Mouse (Mus musculus) splenic B cell, adult 2 months (primary cell): ENCODE results near the gene Nedd9.

Experiments used
- DNase-seq: peaks from one replicate; pipeline ENCODE4 v3.0.0-alpha.2; 2011; ENCODE audit warnings: low read depth, low spot score
- H3K27me3 ChIP-seq: 2 replicates; pipeline ENCODE4 v1.6.1; 2012; ENCODE audit warnings: mild to moderate bottlenecking, low read length, moderate library complexity, mixed read lengths; ENCODE audit not compliant: control insufficient read depth, poor library complexity, insufficient read depth, severe bottlenecking
- H3K36me3 ChIP-seq: 2 replicates; pipeline ENCODE4 v1.6.1; 2012; ENCODE audit warnings: mild to moderate bottlenecking, low read length, moderate library complexity, mixed read lengths; ENCODE audit not compliant: control insufficient read depth, poor library complexity, insufficient read depth, severe bottlenecking

The Nedd9 gene

DNA sequence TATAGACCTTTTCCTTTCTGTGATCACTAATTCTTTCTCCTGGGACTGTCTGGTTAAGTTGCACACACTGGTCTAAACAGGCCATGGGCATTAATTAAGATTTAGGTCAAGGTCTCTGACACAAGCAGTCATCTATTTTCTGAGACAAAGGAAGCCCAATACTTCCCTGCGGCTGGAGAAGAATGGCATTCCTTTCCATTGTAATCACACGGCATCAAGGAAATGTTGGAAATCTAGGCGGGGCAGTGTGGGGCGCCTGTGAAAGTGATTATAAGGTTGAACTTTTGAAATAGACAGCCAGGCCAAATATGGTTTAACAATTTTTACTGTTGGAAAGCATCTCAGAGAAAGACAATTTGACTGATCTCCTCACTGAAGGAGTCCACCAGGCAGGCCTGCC, 10.9 kb downstream of the Nedd9 start:
- DNase-seq = no peak

DNA sequence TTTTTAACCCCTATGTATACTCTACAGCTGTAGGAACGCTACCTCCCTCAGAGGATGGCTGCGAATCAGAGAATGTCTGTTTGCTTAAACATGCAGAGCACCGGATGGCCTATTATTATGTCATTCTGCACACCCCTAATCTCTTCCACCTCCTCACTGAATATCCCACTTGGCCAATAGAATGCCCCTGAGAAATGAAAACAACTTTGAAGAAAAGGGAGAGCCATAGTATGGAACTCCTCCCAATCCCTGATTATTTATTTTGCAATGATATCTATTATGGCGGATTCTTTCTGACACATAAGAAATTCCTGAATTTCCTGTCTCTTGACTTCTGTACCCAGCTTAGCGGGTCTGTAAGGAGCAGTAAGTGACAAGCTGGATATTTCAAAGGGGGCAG, 12.8 kb downstream of the Nedd9 start:
- no peak for DNase-seq

More for the DNA sequence above, 10.9 kb downstream of the Nedd9 start:
- Histone ChIP-seq H3K36me3 (peaks cover 17% of the 10 kb centered on the region), H3K27me3 (no peaks in the 10 kb centered on the region)

DNA sequence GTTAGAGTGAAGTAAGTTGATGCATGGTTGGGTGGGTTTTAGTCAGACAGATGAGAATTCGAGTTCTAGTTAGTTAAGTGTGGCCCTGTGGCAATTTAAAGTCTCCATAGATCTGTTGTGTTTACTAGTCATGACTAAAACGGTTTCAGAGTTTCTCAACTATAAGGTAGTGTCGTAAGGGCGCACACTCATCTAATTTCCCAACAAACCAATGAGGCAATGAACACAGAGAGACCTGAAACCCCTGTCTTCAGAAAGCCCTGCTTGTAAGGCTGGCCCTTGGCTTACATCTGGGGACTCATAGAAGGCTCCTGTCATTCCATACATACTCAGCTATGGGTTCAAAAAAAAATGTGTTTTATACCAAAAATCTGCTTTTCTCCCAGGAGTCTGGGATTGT, 13.7 kb downstream of the Nedd9 start:
- peaks cover 15% of the 10 kb centered on the region for H3K36me3 ChIP-seq
- no peak for DNase-seq
- no peaks in the 10 kb centered on the region for H3K27me3 ChIP-seq

More for the DNA sequence above, 12.8 kb downstream of the Nedd9 start:
- Histone ChIP-seq H3K36me3 (peaks cover 15% of the 10 kb centered on the region), H3K27me3 (no peaks in the 10 kb centered on the region)

DNA sequence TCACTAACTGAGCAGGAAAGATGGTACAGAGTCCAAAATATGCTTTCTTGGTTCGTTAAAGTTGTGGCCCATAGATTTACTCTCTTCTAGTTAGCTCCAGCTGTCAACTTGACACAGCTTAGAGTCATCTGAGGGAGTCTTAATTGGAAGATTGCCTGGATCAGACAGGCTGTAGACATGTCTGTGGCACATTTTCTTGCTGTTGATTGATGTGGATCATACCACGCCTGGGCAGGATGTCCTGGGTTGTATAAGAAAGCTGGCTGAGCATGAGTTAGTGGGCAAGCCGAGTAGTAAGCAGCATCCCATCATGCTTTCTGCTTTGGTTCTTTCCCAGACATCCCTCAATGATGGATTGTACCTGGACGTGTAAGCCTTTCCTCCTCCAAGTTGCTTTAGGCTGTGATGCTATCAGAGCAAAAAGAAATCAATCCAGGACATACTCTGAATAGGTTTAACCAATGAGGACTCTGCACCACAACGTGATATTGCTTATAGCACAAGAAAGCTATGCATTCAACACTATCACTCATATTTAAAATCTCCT, 14.2 kb downstream of the Nedd9 start:
- H3K36me3 ChIP-seq = peaks cover 12% of the 10 kb centered on the region
- no peak for DNase-seq

DNA sequence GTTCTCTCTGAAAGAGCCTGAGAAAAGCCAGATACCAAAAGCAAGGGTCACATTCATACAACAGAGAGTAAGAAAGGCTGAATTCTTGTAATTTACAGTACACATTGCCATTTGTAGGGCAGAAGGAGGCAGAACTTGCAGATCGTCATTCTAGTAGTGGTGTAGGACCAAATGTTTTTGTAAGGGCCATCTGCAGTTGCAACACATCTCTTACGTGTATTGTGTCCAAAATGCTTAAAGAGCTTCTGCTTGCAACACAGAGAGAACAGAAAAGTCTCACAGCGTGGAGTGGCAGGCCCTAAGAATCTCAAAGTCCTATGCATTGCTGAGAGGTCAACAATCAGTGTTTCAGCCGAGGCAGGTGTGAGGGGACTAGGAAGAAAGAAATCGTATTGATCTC, 18.9 kb downstream of the Nedd9 start:
- no peak for DNase-seq
- Histone ChIP-seq H3K36me3 (peaks cover 2% of the 10 kb centered on the region), H3K27me3 (no peaks in the 10 kb centered on the region)

More for the DNA sequence above, 14.2 kb downstream of the Nedd9 start:
- no peaks in the 10 kb centered on the region for H3K27me3 ChIP-seq

DNA sequence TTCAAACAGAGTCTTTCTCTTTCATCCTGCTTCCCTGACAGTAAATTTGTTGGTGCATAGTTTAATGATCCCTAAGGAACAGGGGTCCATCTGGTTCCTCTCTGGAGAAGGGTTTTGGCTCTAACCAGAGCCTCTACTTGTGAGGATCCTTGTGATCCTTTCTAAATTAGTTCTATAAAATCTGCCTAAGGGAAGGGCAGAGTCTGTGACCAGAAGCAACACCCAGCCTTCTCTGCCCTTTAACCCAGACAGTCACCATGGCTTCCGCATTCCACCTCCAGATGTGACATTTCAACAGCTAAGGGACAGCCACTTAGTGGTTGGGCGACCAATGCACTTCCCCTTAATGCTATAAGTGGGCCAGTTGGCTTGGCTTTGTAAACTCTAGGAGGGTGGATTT, 20.1 kb downstream of the Nedd9 start:
- H3K36me3 ChIP-seq = peaks cover 2% of the 10 kb centered on the region
- peak; percentile 68 for DNase-seq
- no peaks in the 10 kb centered on the region for H3K27me3 ChIP-seq

DNA sequence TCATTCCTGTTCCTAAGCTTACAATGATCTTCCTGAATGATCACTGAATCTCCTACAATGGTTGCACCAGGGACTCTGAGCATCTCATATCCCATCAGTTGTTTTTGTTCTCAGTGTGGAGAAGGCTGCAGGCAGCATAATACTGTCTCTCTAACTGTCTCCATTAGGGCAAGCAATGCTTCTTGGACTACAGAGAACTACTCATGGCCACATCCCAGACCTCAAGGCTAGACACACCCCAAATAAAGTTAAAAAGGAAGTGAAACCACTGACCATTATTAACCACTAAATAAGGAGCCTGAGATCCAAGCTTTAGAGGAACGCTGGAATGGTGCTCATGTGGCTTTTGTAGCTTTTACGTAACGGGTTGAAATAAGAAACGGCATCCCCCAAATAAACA, 20.5 kb downstream of the Nedd9 start:
- DNase-seq = no peak
- no peaks in the 10 kb centered on the region for H3K27me3 ChIP-seq
- H3K36me3 ChIP-seq = peaks cover 2% of the 10 kb centered on the region

DNA sequence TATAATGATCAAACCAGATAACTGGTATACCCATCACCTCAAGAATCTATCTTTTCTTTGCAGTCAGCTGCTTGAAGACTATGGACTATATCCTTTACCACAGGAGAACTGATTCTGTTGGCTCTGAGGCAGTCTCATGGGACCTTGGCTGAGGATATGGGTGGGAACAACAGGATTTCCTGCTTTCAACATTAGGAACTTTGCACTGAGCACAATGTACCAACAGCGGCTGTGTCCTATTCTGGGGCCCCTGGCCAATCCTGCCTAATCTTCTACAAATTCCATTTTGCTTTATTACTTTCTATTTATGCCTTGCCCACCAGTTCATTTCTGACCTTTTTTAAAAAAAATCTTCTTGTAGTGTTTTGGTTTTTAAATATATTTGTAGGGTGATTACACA, 21.0 kb downstream of the Nedd9 start:
- no peak for DNase-seq
- Histone ChIP-seq H3K27me3 (no peaks in the 10 kb centered on the region), H3K36me3 (peaks cover 2% of the 10 kb centered on the region)

DNA sequence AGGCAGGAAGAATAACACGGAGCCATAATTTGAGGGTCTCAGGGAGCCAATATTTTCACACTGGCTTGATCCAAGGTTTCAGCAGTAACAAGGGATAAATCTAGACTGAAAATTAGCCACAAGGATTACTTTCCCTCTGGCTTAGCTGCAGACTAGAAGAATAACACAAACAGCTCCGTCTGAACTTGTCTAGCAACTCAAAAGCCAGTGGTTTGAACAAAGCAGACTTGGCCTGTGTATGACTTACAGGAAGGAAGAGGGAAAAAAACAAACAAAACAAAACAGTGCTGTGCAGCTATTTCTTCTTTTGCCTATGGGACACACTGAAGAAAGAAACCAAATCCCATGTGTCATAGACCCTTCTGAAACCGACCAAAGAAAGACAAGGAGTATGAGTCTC, 25.7 kb downstream of the Nedd9 start:
- Histone ChIP-seq H3K36me3 (no peaks in the 10 kb centered on the region; the same call in 1 of the 2 replicates), H3K27me3 (no peaks in the 10 kb centered on the region)
- no peak for DNase-seq

DNA sequence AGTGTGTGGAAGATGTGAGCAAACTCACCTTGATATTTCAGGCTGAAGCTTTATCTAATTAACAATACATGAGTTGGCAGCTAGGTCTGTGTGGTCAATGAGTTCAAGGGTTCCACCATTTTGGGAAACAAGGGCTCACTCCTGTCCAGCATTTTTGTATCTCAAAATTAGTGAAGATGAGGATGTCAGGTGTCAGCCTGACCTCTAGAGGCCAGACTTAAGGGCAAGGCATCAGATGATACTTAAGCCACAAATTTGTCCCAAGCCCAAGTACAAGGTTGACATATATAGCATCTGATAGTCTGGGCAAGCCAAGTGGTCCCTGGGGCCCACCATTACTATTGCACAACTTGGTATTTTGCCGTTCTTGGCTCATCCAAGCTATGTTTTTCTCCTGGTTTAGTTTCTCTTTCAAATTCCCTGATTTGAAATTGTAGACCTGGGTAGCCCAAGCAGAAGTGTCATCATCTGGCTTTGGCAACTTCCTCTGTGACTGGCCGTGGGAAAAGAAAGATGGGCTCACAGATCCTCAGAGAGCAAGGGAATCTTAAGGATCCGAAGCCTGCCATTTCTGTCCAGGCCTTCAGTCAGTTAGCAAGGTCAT, 27.4 kb downstream of the Nedd9 start:
- H3K36me3 ChIP-seq = no peaks in the 10 kb centered on the region; the same call in none of the 2 replicates
- no peaks in the 10 kb centered on the region for H3K27me3 ChIP-seq
- DNase-seq = peak; percentile 17

DNA sequence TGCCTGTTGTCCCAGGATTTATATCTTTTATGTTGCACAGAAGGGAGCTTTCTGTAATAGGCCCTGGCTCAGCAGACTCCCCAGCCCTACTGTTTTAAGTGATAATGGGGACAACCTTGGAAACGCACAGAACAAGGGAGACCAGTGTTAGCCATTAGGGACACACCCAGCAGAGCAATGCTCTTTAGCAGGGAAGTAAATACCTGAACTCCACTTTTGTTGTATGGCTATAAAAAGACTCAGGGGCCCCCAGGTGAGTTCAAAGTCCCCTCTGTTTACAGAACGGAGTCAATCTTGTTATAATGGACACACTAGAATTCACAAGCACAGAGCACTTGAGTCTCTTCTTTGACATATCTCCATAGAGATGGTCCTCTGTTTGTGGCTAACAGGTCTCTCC, 28.5 kb downstream of the Nedd9 start:
- Histone ChIP-seq H3K36me3 (peaks cover 3% of the 10 kb centered on the region), H3K27me3 (no peaks in the 10 kb centered on the region)
- no peak for DNase-seq

DNA sequence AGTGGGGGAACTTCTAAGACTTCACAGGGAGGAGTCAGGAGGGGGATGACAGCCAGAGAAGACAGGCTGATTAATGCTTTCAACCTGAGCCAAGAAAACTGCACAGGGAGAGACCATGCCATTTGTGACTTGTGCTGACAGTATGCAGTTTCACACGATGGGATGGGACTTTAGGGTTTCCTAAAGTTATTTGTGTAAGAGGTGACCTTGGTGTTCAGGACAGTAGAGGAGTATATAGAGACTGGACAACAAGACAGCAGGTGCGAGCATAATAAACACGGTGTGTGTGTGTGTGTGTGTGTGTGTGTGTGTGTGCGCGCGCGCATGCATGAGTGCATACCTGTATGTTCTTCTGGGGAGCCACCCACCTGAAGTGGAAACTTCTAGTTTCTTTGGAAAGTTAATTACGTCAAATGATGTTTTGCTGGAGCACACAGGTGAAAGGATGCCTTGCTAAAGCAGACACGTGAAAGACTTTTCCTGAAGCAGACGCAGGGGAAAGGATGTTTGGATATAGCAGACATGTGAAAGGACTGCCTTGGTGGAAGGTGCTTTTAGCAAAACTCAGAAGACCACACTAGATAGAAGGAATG, 29.3 kb downstream of the Nedd9 start:
- DNase-seq = no peak
- Histone ChIP-seq H3K36me3 (peaks cover 3% of the 10 kb centered on the region), H3K27me3 (no peaks in the 10 kb centered on the region)

DNA sequence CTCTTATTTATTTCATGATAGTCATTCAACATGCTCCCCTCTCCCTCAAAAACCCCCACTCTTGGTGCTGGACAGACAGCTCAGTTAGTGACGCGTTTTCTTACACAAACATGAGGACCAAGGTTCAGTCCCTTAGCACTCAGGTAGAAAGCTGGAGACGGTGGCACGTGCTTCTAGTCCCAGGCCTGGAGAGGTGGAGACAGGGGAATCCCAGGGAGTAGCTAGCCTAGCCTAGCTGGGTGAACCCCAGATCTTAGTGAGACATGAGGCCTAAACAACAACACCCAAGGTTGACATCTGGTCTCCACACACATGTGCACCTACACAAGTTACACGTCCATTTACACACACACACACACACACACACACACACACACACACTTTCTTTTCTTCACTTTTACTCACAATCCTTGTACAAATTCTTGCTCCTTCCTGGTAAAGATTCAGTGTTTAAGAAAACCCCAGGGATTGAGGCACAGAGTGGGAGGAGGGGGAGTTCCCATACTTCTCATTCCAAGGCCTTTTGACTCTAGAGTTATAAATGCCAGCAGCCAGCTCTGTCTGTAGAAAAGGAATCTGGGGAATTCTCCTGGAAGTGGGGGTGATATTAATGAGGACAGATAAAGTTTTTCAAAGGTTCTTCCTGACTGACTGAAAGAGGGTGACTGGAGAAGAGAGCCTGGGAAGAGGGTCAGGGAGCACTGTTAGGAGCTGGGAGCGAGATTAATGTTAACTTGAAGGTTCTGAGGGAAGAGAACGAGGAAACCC, 29.9 kb downstream of the Nedd9 start:
- Histone ChIP-seq H3K27me3 (no peaks in the 10 kb centered on the region), H3K36me3 (peaks cover 3% of the 10 kb centered on the region)
- DNase-seq = no peak

DNA sequence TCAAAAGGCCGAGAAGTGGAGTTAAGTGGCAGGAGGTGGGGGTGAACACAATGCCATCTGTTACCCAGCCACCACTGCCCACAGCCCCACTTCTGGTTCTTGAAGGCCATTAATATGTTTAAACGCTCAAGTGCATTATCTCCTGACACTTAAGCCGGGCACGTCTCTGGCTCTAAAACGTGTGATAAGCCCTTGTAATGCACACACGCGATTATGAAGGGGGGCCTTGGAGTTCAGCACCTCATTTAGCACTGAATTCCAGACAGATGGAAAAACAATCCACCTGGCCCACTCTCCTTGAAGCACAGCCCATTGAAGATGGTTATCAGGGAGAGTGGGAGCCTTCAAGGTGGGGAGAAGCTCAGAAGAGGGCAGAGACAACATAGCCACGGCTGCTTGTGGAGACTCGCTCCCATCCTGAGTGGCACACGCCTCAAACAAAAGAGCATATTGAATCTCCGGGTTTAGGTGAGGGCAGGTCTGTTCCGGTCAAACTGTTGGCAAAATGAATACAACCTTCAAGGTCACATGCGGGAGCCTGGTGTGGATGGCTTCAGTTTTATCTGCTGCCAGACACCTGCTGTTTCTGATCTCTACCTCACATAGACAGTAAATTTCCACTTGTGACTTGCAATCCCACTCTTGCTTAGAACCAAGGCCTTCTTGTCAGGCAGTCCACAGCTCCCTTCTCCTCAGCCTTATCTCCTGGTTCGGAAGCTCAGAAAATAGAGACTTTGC, 30.7 kb downstream of the Nedd9 start:
- DNase-seq = no peak

More for the DNA sequence above, 30.7 kb downstream of the Nedd9 start:
- Histone ChIP-seq H3K27me3 (no peaks in the 10 kb centered on the region), H3K36me3 (peaks cover 3% of the 10 kb centered on the region)
